Mouse (Mus musculus) cortical plate, adult 2 months (tissue): ENCODE data around the gene Lgr4.

Source experiments
- CTCF ChIP-seq: fragments of 200-500 bp; IDR thresholded peaks from 2 replicates; pipeline ENCODE4 v1.5.1; 2011; ENCODE audit warnings: mild to moderate bottlenecking, control low read depth, low read length; ENCODE audit not compliant: insufficient read depth; ENCODE audit errors: extremely low read depth
- POLR2A ChIP-seq: fragments of 200-500 bp; IDR thresholded peaks from 2 replicates; pipeline ENCODE4 v1.6.1; 2011; ENCODE audit warnings: mild to moderate bottlenecking, low read length, control low read depth; ENCODE audit not compliant: insufficient read depth; ENCODE audit errors: extremely low read depth

GRCm38 (mm10) chr2:109993404-109993803 lies 76.0 kb downstream of the Lgr4 start:
- no peak for TF ChIP-seq POLR2A
- no peak for TF ChIP-seq CTCF
